8 mouse cellular contexts compared by ENCODE assay signal in genomic region chr11:58903511-58904409, GRCm38 (mm10). TPM values are rescaled to one million over a fixed set of nuclear protein-coding genes. Genes with fewer than 3 reads are reported as not detected.
DNase-seq lines count a peak whose midpoint lies in the region; ATAC-seq lines count a peak whose summit lies in the region.

Gene Zfp39 (minus strand): TSS chr11:58904225.

- H3K36me3 ChIP-seq in intestine, embryonic 15.5 days, result peaks cover 9% of the 10 kb centered on the region; the same call in 1 of the 2 replicates

- H3K4me1 ChIP-seq in intestine, embryonic 15.5 days (replicated peaks), result 0 out of 2 replicates have a peak, but pooled peaks cover 6% of the 10 kb centered on the region

- DNase-seq in adrenal gland, adult 2 months, result peak; percentile 98
- peak; percentile 96 for DNase-seq in embryo, embryonic 11 days
- DNase-seq in gastrocnemius, postnatal 25 days, result peak; percentile 97
- peak; percentile 95 to 96 for DNase-seq in left cerebral cortex, postnatal 14 days (ENCODE audit: low spot score in 2 of 2)
- peak; percentile 95 for DNase-seq in right cerebral cortex, postnatal 14 days
- DNase-seq in urinary bladder, postnatal 25 days (ENCODE audit: low spot score), result peak; percentile 95

- ATAC-seq in intestine, embryonic 15.5 days, result peak; percentile 99
- ATAC-seq in megakaryocyte-erythroid progenitor cell, adult 5-6 weeks (replicated peaks; ENCODE audit: low FRiP score, low TSS enrichment, poor library complexity, severe bottlenecking), result peak; percentile 91

- H3K27ac ChIP-seq in intestine, embryonic 15.5 days, result peak within 1 kb of the TSS; percentile 90

- no peaks in the 10 kb centered on the region for H3K9me3 ChIP-seq in intestine, embryonic 15.5 days

- peak within 1 kb of the TSS; percentile 86 for H3K9ac ChIP-seq in intestine, embryonic 15.5 days

- WGBS in intestine, embryonic 15.5 days, result under 1% methylated on average over 40 of the region's 40 CpGs

- H3K4me2 ChIP-seq in intestine, embryonic 15.5 days (replicated peaks), result peak within 1 kb of the TSS; percentile 90

- intact Hi-C loops in left cerebral cortex, postnatal 14 days (cut with DNase I), result no loop called here

- peak within 1 kb of the TSS; percentile 79 for H3K4me3 ChIP-seq in intestine, embryonic 15.5 days (replicated peaks)

- H3K27me3 ChIP-seq in intestine, embryonic 15.5 days (replicated peaks), result no peaks in the 10 kb centered on the region

RNA-seq across cellular contexts. Expression of gene Zfp39, which starts in this region (rescaled TPM):
- total RNA-seq in adrenal gland, adult 2 months (2021), result 1 to 10 TPM; 3.5 to 5.0 TPM
- polyA plus RNA-seq in adrenal gland, adult 2 months (2012; rRNA removed), result 0.15 and 0.33 TPM in 2 replicates
- total RNA-seq in gastrocnemius, postnatal 25 days (2021), result 1 to 10 TPM; 2.7 to 3.0 TPM
- 3.7 and 4.6 TPM in 2 replicates for polyA plus RNA-seq in intestine, embryonic 15.5 days (2015; fragmentation: Nextera tagmentation; extraction: Ambion mirVana)
- 1 to 10 TPM; 8.7 to 9.0 TPM for total RNA-seq in left cerebral cortex, postnatal 14 days (2021)
- total RNA-seq in megakaryocyte-erythroid progenitor cell, adult 5-6 weeks (2014; fragmentation: Nextera tagmentation), result 19.2 and 24.5 TPM in 2 replicates
- 18.3 and 20.5 TPM in 2 replicates for total RNA-seq in megakaryocyte-erythroid progenitor cell, adult 5-6 weeks (2017)

Comparison
In these comparisons a context has a peak if more than half of its experiments do, and no peak if none do; other contexts are left out.
1. Peak in every context shown above with its lines: DNase-seq, ATAC-seq, H3K4me3 ChIP-seq and H3K27ac ChIP-seq.